Mouse (Mus musculus): ENCODE measurements around the gene Efna4. TPM values are rescaled to one million over a fixed set of nuclear protein-coding genes. Genes with fewer than 3 reads are reported as not detected.

The Efna4 gene
- polyA plus RNA-seq, 1 experiment = not detected

- peaks cover 82% of the 10 kb centered on the region for H3K27me3 ChIP-seq (ENCODE audit: control insufficient read depth)
- no peak overlapping the region for H3K4me3 ChIP-seq (replicated peaks)
- no peak for TF ChIP-seq GATA1 (IDR thresholded peaks at IDR 0.05; ENCODE audit: low read length)
- TF ChIP-seq TAL1 (IDR thresholded peaks at IDR 0.05; ENCODE audit: low read length) = no peak
- H3K9me3 ChIP-seq (ENCODE audit: control insufficient read depth, low read length) = peaks cover 10% of the 10 kb centered on the region; the same call in 1 of the 2 replicates
- H3K4me1 ChIP-seq (ENCODE audit: control insufficient read depth) = peaks cover 11% of the 10 kb centered on the region
- no peaks in the 10 kb centered on the region for H3K36me3 ChIP-seq (ENCODE audit: control insufficient read depth)
Measured at GRCm38 (mm10) chr3:89318316-89318715, 19.5 kb downstream of the Efna4 start.

- Histone ChIP-seq H3K27me3 (ENCODE audit: control insufficient read depth) (peaks cover 71% of the 10 kb centered on the region), H3K9me3 (ENCODE audit: control insufficient read depth, low read length) (peaks cover 10% of the 10 kb centered on the region; the same call in 1 of the 2 replicates), H3K36me3 (ENCODE audit: control insufficient read depth) (no peaks in the 10 kb centered on the region), H3K4me3 (replicated peaks) (no peak overlapping the region), H3K4me1 (ENCODE audit: control insufficient read depth) (peaks cover 8% of the 10 kb centered on the region)
- TF ChIP-seq GATA1 (IDR thresholded peaks at IDR 0.05; ENCODE audit: low read length) (no peak), TAL1 (IDR thresholded peaks at IDR 0.05; ENCODE audit: low read length) (no peak)
Measured at GRCm38 (mm10) chr3:89317246-89317645, 20.6 kb downstream of the Efna4 start.

DNA sequence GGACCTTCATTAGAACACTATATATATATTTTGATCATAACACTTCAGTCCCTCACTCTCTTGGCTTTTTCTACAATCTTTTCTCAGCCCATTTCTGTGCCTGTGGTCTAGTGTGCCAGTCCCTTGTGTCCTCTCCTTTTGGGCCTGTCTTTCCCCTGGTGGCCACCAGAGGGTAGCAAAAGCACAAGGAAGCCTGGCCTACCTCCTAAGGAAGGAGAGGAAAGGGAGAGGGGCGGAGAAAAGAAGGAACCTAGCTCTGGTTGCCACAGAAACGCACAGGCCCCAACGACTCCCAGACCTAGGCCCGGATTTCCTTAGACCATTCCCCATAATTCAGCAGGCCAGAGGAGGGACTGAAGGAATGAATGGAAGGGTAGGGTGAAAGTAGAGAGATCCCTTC is 21.0 kb downstream of the Efna4 start:
- Histone ChIP-seq H3K27me3 (ENCODE audit: control insufficient read depth) (peaks cover 67% of the 10 kb centered on the region), H3K36me3 (ENCODE audit: control insufficient read depth) (no peaks in the 10 kb centered on the region), H3K9me3 (ENCODE audit: control insufficient read depth, low read length) (peaks cover 8% of the 10 kb centered on the region; the same call in 1 of the 2 replicates), H3K4me3 (replicated peaks) (no peak overlapping the region), H3K4me1 (ENCODE audit: control insufficient read depth) (peaks cover 6% of the 10 kb centered on the region)
- TF ChIP-seq TAL1 (IDR thresholded peaks at IDR 0.05; ENCODE audit: low read length) = no peak

- Histone ChIP-seq H3K27me3 (ENCODE audit: control insufficient read depth) (peaks cover 60% of the 10 kb centered on the region), H3K4me3 (replicated peaks) (no peak overlapping the region), H3K36me3 (ENCODE audit: control insufficient read depth) (no peaks in the 10 kb centered on the region), H3K9me3 (ENCODE audit: control insufficient read depth, low read length) (peaks cover 7% of the 10 kb centered on the region; the same call in 1 of the 2 replicates), H3K4me1 (ENCODE audit: control insufficient read depth) (peaks cover 6% of the 10 kb centered on the region)
- TF ChIP-seq TAL1 (IDR thresholded peaks at IDR 0.05; ENCODE audit: low read length) = no peak
- no peak for TF ChIP-seq GATA1 (IDR thresholded peaks at IDR 0.05; ENCODE audit: low read length)
Measured at GRCm38 (mm10) chr3:89315930-89316831, 21.6 kb downstream of the Efna4 start.

DNA sequence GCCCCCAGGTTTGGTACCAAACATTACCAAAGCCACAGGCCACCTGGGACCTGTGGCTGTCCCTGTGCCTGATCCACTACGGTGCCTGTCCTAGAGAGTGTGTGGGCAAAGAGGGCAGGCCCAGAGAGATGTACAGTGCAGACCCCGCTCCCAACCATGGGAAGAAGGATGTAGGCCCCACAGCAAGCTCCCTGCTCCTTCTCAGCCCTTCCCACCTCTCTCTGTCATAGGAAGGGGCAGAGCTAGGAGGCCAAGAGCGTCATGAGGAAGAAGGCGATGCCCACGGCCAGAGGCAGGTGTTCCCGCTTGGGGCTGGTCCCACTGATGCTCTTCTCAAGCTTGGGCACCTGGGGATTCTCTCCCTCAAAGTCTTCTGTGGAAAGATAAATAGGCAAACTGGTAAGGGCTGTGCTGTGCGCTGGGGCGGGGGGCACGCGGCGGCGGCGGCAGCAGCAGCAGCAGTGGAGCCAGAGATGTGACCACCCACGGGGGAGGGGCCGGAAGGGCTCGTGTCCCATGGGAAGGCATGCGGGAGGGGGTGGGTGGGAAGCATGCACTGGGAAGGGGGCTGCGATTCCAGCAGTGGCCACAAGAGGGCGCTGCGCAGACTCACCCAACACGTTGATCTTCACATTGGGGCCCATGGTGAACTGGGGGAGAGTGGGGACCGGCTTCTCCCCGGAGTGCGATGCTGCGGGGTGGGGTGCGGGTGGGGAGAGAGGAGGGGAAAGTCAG is 22.5 kb downstream of the Efna4 start:
- Histone ChIP-seq H3K9me3 (ENCODE audit: control insufficient read depth, low read length) (peaks cover 2% of the 10 kb centered on the region; the same call in 1 of the 2 replicates), H3K4me3 (replicated peaks) (no peak overlapping the region), H3K36me3 (ENCODE audit: control insufficient read depth) (no peaks in the 10 kb centered on the region), H3K4me1 (ENCODE audit: control insufficient read depth) (peaks cover 4% of the 10 kb centered on the region), H3K27me3 (ENCODE audit: control insufficient read depth) (peaks cover 52% of the 10 kb centered on the region)
- TF ChIP-seq GATA1 (IDR thresholded peaks at IDR 0.05; ENCODE audit: low read length) (no peak), TAL1 (IDR thresholded peaks at IDR 0.05; ENCODE audit: low read length) (no peak)

GRCm38 (mm10) chr3:89314791-89315190 is 23.0 kb downstream of the Efna4 start:
- no peak for TF ChIP-seq GATA1 (IDR thresholded peaks at IDR 0.05; ENCODE audit: low read length)
- TF ChIP-seq TAL1 (IDR thresholded peaks at IDR 0.05; ENCODE audit: low read length) = no peak
- Histone ChIP-seq H3K36me3 (ENCODE audit: control insufficient read depth) (no peaks in the 10 kb centered on the region), H3K9me3 (ENCODE audit: control insufficient read depth, low read length) (no peaks in the 10 kb centered on the region; the same call in 1 of the 2 replicates), H3K27me3 (ENCODE audit: control insufficient read depth) (peaks cover 47% of the 10 kb centered on the region), H3K4me1 (ENCODE audit: control insufficient read depth) (peaks cover 4% of the 10 kb centered on the region), H3K4me3 (replicated peaks) (no peak overlapping the region)

GRCm38 (mm10) chr3:89314340-89314739 is 23.5 kb downstream of the Efna4 start:
- H3K27me3 ChIP-seq (ENCODE audit: control insufficient read depth) = peaks cover 42% of the 10 kb centered on the region
- TF ChIP-seq TAL1 (IDR thresholded peaks at IDR 0.05; ENCODE audit: low read length) (no peak), GATA1 (IDR thresholded peaks at IDR 0.05; ENCODE audit: low read length) (no peak)

GRCm38 (mm10) chr3:89308089-89308488 is 29.7 kb downstream of the Efna4 start:
- Histone ChIP-seq H3K9me3 (ENCODE audit: control insufficient read depth, low read length) (no peaks in the 10 kb centered on the region), H3K4me3 (replicated peaks) (no peak overlapping the region), H3K36me3 (ENCODE audit: control insufficient read depth) (no peaks in the 10 kb centered on the region), H3K27me3 (ENCODE audit: control insufficient read depth) (no peaks in the 10 kb centered on the region; the same call in 1 of the 2 replicates), H3K4me1 (ENCODE audit: control insufficient read depth) (no peaks in the 10 kb centered on the region)
- TF ChIP-seq TAL1 (IDR thresholded peaks at IDR 0.05; ENCODE audit: low read length) = no peak
- TF ChIP-seq GATA1 (IDR thresholded peaks at IDR 0.05; ENCODE audit: low read length) = no peak

More at GRCm38 (mm10) chr3:89314340-89314739, 23.5 kb downstream of the Efna4 start:
- Histone ChIP-seq H3K4me1 (ENCODE audit: control insufficient read depth) (peaks cover 4% of the 10 kb centered on the region), H3K4me3 (replicated peaks) (no peak overlapping the region), H3K9me3 (ENCODE audit: control insufficient read depth, low read length) (no peaks in the 10 kb centered on the region; the same call in 1 of the 2 replicates), H3K36me3 (ENCODE audit: control insufficient read depth) (no peaks in the 10 kb centered on the region)
